Mouse (Mus musculus): ENCODE results near the gene Lamc3. TPM values are rescaled to one million over a fixed set of nuclear protein-coding genes. Genes with fewer than 3 reads are reported as not detected.

The Lamc3 gene
- polyA plus RNA-seq, 2 experiments: 0.84 to 1.1 TPM

GRCm38 (mm10) chr2:31962501-31963224 lies 75.6 kb downstream of the Lamc3 start:
- ATAC-seq (ENCODE audit: low FRiP score, low read depth) (peak; percentile 60), DNase-seq (ENCODE audit: low spot score) (no peak)
- Histone ChIP-seq H3K27me3 (ENCODE audit: control insufficient read depth, insufficient read depth, low read length) (no peaks in the 10 kb centered on the region), H3K27ac (replicated peaks; ENCODE audit: low read depth, low read length) (peak overlapping the region; percentile 85), H3K4me1 (ENCODE audit: control insufficient read depth, insufficient read depth, low read length) (no peaks in the 10 kb centered on the region), H3K9me3 (ENCODE audit: control insufficient read depth, low read length) (no peaks in the 10 kb centered on the region), H3K9ac (ENCODE audit: low read depth, low read length, severe bottlenecking) (peak overlapping the region; percentile 12; the same call in 1 of the 2 replicates), H3K36me3 (ENCODE audit: control insufficient read depth, insufficient read depth, low read length) (peaks cover 16% of the 10 kb centered on the region; the same call in 1 of the 2 replicates), H3K4me3 (replicated peaks; ENCODE audit: low read length) (no peak overlapping the region), H3K4me2 (replicated peaks; ENCODE audit: low read depth, low read length, severe bottlenecking) (no peak overlapping the region)
- WGBS: 71% methylated on average over 7 of the region's 8 CpGs
- TF ChIP-seq POLR2A (IDR thresholded peaks at IDR 0.05; ENCODE audit: borderline replicate concordance, extremely low read depth, insufficient read depth, insufficient read length): no peak

GRCm38 (mm10) chr2:31963491-31963890 lies 76.4 kb downstream of the Lamc3 start:
- H3K27ac ChIP-seq (replicated peaks; ENCODE audit: low read depth, low read length): peak overlapping the region; percentile 85; the same call in 1 of the 2 replicates

GRCm38 (mm10) chr2:31964191-31964590 lies 77.1 kb downstream of the Lamc3 start:
- Histone ChIP-seq H3K27ac (replicated peaks; ENCODE audit: low read depth, low read length) (no peak overlapping the region), H3K27me3 (ENCODE audit: control insufficient read depth, insufficient read depth, low read length) (no peaks in the 10 kb centered on the region), H3K9ac (ENCODE audit: low read depth, low read length, severe bottlenecking) (no peak overlapping the region), H3K4me3 (replicated peaks; ENCODE audit: low read length) (no peak overlapping the region), H3K4me2 (replicated peaks; ENCODE audit: low read depth, low read length, severe bottlenecking) (no peak overlapping the region), H3K9me3 (ENCODE audit: control insufficient read depth, low read length) (no peaks in the 10 kb centered on the region), H3K36me3 (ENCODE audit: control insufficient read depth, insufficient read depth, low read length) (peaks cover 20% of the 10 kb centered on the region; the same call in 1 of the 2 replicates), H3K4me1 (ENCODE audit: control insufficient read depth, insufficient read depth, low read length) (no peaks in the 10 kb centered on the region)
- 81% methylated on average over 3 of the region's 3 CpGs for WGBS
- DNase-seq (ENCODE audit: low spot score) (no peak), ATAC-seq (ENCODE audit: low FRiP score, low read depth) (no peak)
- TF ChIP-seq POLR2A (IDR thresholded peaks at IDR 0.05; ENCODE audit: borderline replicate concordance, extremely low read depth, insufficient read depth, insufficient read length): no peak

More at GRCm38 (mm10) chr2:31963491-31963890, 76.4 kb downstream of the Lamc3 start:
- no peak for TF ChIP-seq POLR2A (IDR thresholded peaks at IDR 0.05; ENCODE audit: borderline replicate concordance, extremely low read depth, insufficient read depth, insufficient read length)
- 83% methylated on average over 7 of the region's 7 CpGs for WGBS
- no peak overlapping the region for H3K4me3 ChIP-seq (replicated peaks; ENCODE audit: low read length)
- no peaks in the 10 kb centered on the region for H3K27me3 ChIP-seq (ENCODE audit: control insufficient read depth, insufficient read depth, low read length)
- no peak overlapping the region for H3K9ac ChIP-seq (ENCODE audit: low read depth, low read length, severe bottlenecking)
- H3K4me2 ChIP-seq (replicated peaks; ENCODE audit: low read depth, low read length, severe bottlenecking): no peak overlapping the region
- ATAC-seq (ENCODE audit: low FRiP score, low read depth): no peak
- H3K36me3 ChIP-seq (ENCODE audit: control insufficient read depth, insufficient read depth, low read length): peaks cover 16% of the 10 kb centered on the region; the same call in 1 of the 2 replicates
- no peaks in the 10 kb centered on the region for H3K9me3 ChIP-seq (ENCODE audit: control insufficient read depth, low read length)
- no peak for DNase-seq (ENCODE audit: low spot score)
- H3K4me1 ChIP-seq (ENCODE audit: control insufficient read depth, insufficient read depth, low read length): no peaks in the 10 kb centered on the region

- Histone ChIP-seq H3K9me3 (ENCODE audit: control insufficient read depth, low read length) (no peaks in the 10 kb centered on the region), H3K27ac (replicated peaks; ENCODE audit: low read depth, low read length) (no peak overlapping the region), H3K27me3 (ENCODE audit: control insufficient read depth, insufficient read depth, low read length) (no peaks in the 10 kb centered on the region), H3K9ac (ENCODE audit: low read depth, low read length, severe bottlenecking) (no peak overlapping the region), H3K4me1 (ENCODE audit: control insufficient read depth, insufficient read depth, low read length) (no peaks in the 10 kb centered on the region), H3K36me3 (ENCODE audit: control insufficient read depth, insufficient read depth, low read length) (peaks cover 20% of the 10 kb centered on the region; the same call in 1 of the 2 replicates), H3K4me2 (replicated peaks; ENCODE audit: low read depth, low read length, severe bottlenecking) (no peak overlapping the region), H3K4me3 (replicated peaks; ENCODE audit: low read length) (no peak overlapping the region)
- ATAC-seq (ENCODE audit: low FRiP score, low read depth): no peak
- no peak for TF ChIP-seq POLR2A (IDR thresholded peaks at IDR 0.05; ENCODE audit: borderline replicate concordance, extremely low read depth, insufficient read depth, insufficient read length)
- DNase-seq (ENCODE audit: low spot score): no peak
Observed at GRCm38 (mm10) chr2:31965110-31965509, 78.0 kb downstream of the Lamc3 start.

- Histone ChIP-seq H3K4me1 (ENCODE audit: control insufficient read depth, insufficient read depth, low read length) (no peaks in the 10 kb centered on the region), H3K36me3 (ENCODE audit: control insufficient read depth, insufficient read depth, low read length) (peaks cover 23% of the 10 kb centered on the region), H3K9ac (ENCODE audit: low read depth, low read length, severe bottlenecking) (no peak overlapping the region), H3K27ac (replicated peaks; ENCODE audit: low read depth, low read length) (no peak overlapping the region), H3K4me3 (replicated peaks; ENCODE audit: low read length) (no peak overlapping the region), H3K4me2 (replicated peaks; ENCODE audit: low read depth, low read length, severe bottlenecking) (no peak overlapping the region), H3K9me3 (ENCODE audit: control insufficient read depth, low read length) (no peaks in the 10 kb centered on the region), H3K27me3 (ENCODE audit: control insufficient read depth, insufficient read depth, low read length) (no peaks in the 10 kb centered on the region)
- DNase-seq (ENCODE audit: low spot score) (no peak), ATAC-seq (ENCODE audit: low FRiP score, low read depth) (no peak)
- no peak for TF ChIP-seq POLR2A (IDR thresholded peaks at IDR 0.05; ENCODE audit: borderline replicate concordance, extremely low read depth, insufficient read depth, insufficient read length)
- 78% methylated on average over 8 of the region's 8 CpGs for WGBS
Observed at GRCm38 (mm10) chr2:31966801-31967200, 79.7 kb downstream of the Lamc3 start.
